Mouse (Mus musculus) left cerebral cortex, postnatal 10 days (tissue): ENCODE results near the gene Sirt2. TPM values are rescaled to one million over a fixed set of nuclear protein-coding genes. Genes with fewer than 3 reads are reported as not detected.

Experiments
- DNase-seq, 2 experiments: peaks; one replicate each; pipeline ENCODE4 v3.0.0; 2021 to 2022; ENCODE audit warnings: low spot score in 2 of 2, mixed read lengths in 1 of 2; ENCODE audit errors: extremely low spot score in 1 of 2
- intact Hi-C: fragments of 180-260 bp; cut with DNase I; formaldehyde crosslinking; loops from one replicate; pipeline ENCODE4 v1.15.1; 2025
- total RNA-seq, 2 experiments: library from RNA; stranded (reverse); gene quantifications; 2 replicates each; pipeline ENCODE4 v1.2.3; 2021

Sirt2 gene
- total RNA-seq, 2 experiments from 2014 or later: 131 to 154 TPM

- intact Hi-C loops: no loop called here
- DNase-seq: peak in 1 of 2 experiments; percentile 55
Measured at GRCm38 (mm10) chr7:28790066-28790806, 23.7 kb downstream of the Sirt2 start.

DNA sequence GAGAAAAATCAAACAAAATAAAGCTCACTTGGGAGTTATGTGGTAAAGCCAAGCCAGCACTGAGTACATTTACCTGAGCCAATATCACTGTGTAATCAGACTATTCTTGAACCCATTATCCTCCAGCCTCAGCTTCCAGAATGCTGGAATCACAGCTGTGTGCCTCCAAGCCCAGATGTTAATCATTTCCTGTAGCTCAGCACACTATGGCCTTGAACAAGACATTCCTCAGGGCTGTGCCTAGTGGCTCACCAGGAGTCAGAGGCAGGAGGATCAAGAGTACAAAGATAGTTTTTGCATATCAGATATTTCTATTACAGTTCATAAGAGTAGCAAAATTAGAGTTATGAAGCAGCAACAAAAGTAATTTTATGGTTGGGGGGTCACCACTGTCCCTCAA, 25.2 kb downstream of the Sirt2 start:
- intact Hi-C loops: no loop called here
- DNase-seq: no peak

GRCm38 (mm10) chr7:28792391-28793185, 26.1 kb downstream of the Sirt2 start:
- intact Hi-C loops: no loop called here
- no peak for DNase-seq

GRCm38 (mm10) chr7:28793834-28794233, 27.3 kb downstream of the Sirt2 start:
- DNase-seq: no peak
- intact Hi-C loops: no loop called here

DNA sequence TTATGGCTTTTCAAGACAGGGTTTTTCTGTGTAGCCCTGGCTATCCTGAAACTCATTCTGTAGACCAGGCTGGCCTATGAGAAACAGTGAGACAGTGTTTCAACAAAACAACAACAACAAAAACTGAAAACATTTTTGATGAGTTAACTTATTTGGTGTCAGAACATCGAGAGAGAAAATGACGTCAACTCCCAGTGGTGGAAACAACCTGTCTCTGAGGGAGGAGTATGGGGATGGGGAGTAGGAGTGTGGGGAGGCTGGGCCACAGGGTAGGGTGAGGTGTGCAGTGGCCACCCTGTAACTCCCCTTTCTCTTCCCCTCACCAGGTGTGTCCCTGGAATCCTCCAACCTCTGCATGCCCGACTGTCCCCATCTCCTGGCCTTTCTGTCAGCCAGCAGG, 28.0 kb downstream of the Sirt2 start:
- intact Hi-C loops: no loop called here
- DNase-seq: no peak

- DNase-seq: no peak
- intact Hi-C loops: loop anchor here (5.0 kb wide), 1 partner anchor 71 kb away; no protein-coding TSS in a partner anchor
Measured at GRCm38 (mm10) chr7:28795832-28796231, 29.3 kb downstream of the Sirt2 start.

DNA sequence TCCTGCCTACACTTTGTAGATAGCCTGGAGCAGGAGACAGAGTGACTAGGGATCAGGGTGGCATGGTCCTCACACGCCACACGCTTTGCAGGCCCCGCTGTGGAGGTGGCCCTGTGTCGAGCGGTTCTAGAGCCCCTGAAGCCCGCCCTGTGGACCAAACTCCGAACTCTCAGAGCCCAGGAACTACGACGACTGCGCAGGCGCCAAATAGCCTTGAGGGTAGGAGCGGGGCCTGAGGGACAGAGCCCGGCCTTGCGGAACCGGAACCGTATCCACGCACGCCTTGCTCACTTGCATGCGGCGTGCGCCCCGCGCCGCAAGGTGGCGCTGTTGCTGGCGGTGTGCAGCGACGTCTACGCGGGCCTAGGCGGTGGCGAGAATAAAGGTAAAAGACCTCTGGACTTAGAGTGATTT, 30.0 kb downstream of the Sirt2 start:
- intact Hi-C loops: loop anchor here (5.0 kb wide), 1 partner anchor 71 kb away; no protein-coding TSS in a partner anchor
- peak; percentile 58 to 89 for DNase-seq

DNA sequence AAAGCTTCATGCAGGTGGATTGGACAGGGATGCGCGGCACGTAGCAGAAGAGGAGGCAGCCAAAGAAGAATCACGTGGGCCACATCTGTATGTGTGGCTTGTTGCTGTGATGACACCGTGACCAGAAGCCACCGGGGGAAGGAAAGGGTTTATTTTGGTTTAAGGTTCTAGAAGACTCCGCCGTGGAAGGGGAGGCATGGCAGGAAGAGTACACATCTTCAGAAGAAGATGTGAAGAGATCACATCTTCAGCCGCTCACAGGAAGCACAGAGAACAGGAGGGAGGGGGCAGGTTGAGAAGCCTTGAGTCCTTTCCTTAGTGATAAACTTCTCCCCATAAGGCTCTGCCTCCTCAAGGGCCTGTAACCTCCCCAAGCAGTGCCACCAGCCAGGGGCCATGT, 33.5 kb downstream of the Sirt2 start:
- intact Hi-C loops: loop anchor here (5.0 kb wide), 1 partner anchor 67 kb away; no protein-coding TSS in a partner anchor
- no peak for DNase-seq

GRCm38 (mm10) chr7:28801451-28801850, 34.9 kb downstream of the Sirt2 start:
- intact Hi-C loops: no loop called here
- no peak for DNase-seq

GRCm38 (mm10) chr7:28801901-28802670, 35.6 kb downstream of the Sirt2 start:
- intact Hi-C loops: no loop called here

DNA sequence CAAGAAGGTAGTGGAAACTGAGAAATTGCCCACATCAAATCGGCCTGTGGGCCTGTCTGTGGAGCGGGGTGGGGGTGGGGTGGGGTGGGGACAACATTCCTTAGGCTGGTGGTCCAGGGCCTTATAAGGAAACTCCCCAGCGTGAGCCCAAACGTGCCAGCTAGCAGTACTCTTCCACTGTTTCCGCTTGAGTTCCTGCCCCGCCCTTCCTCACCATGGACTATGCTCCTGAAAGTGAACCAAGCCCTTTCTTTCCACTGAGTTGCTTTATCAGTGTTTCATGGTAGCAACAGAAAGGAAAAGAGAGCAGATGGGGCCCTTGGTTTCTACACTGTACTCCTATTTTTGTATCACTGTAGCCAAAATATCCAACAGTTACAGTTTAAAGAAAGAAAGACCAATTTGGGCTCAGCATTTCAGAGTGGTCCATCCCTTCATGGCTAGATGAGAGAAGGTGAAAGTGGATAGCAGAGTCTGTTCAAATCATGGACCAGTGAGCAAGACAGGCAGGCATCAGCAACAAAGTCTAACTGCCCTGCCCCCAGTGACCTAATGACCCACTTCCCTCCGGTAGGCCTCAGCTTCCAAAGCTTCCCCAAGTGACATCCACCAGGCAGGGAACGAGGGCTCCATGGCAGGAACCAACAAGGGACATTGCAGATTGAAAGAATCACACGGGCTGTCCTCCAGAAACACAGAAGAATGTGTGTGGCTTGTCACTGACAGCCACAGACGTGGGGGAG, 36.5 kb downstream of the Sirt2 start:
- intact Hi-C loops: no loop called here
- DNase-seq: no peak

More at GRCm38 (mm10) chr7:28801901-28802670, 35.6 kb downstream of the Sirt2 start:
- no peak for DNase-seq

- intact Hi-C loops: no loop called here
- DNase-seq: no peak
Measured at GRCm38 (mm10) chr7:28803756-28804155, 37.2 kb downstream of the Sirt2 start.

DNA sequence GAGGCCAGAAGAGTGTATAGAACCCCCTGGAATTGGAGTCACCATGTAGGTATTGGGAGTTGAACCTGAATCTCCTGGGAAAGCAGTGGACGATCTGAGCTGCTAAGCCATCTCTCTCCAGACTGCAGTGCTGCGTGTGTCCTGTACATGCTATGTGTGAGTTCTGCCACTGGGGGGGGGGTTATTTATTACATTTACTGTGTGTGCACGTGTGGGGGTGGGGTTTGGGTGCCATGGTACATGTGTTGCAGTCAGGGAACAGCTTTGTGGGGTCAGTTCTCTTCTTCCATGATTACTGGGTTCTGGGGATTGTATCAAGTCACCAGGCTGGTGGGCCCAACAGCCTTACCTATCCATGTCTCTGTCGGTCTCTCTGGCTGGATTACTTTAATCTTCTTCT, 40.3 kb downstream of the Sirt2 start:
- DNase-seq: no peak

DNA sequence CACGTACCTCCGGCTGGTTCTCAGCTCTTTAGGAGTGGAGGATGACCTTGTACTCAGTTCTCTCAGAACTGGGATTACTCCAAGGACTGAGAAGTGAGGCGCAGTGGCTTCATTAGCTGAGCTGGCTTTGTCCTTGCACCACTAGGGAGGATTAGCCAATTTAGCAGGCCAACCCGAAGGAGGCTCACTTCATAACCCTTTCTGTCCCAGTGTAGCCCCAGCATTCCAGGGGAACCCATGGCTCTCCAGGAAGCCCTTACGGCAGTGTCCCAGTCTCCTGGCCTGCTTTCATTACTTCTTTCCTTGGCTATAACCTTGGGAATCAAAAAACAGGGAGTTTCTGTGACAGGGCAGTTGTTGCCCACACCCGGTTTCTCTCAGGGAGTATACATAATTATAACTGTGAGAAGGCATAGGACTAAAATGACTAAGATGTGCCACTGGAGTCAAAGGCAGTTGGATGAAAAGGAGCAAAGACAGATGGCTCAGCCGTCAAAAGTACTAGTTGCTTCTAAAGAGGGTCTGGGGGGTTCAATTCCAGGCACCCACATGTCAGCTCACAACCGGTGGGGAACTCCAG, 41.2 kb downstream of the Sirt2 start:
- no peak for DNase-seq

More for the DNA sequence above, 40.3 kb downstream of the Sirt2 start:
- intact Hi-C loops: no loop called here

GRCm38 (mm10) chr7:28808221-28808941, 41.8 kb downstream of the Sirt2 start, which contains the start of gene Hnrnpl:
Hnrnpl (plus strand) TSS chr7:28808541.
- DNase-seq: no peak
- intact Hi-C loops: no loop called here

More for the DNA sequence above, 41.2 kb downstream of the Sirt2 start:
- intact Hi-C loops: no loop called here

- intact Hi-C loops: no loop called here
- peak; percentile 94 to 98 for DNase-seq
Measured at GRCm38 (mm10) chr7:28808957-28809393, 42.4 kb downstream of the Sirt2 start.

- intact Hi-C loops: no loop called here
- DNase-seq: peak in 1 of 2 experiments; percentile 78
Measured at GRCm38 (mm10) chr7:28809401-28810089, 43.0 kb downstream of the Sirt2 start.
